In the genomic region with DNA sequence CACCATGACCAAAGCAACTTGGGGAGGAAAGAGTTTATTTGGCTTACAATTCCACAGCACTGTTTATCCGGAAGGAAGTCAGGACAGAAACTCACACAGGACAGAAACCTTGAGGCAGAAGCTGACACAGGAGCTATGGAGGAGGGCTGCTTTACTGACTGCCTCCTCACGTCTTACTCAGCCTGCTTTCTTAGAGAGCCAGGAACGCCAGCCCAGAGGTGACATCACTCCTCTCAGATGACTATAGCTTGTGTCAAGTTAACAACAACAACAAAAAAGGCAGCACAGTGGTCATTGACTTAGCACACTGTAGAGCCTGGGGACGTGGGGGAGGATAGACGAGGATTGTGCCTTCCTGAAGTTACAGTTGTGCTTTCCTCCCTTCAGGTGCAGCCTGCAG, we compare ENCODE assay signal across 13 mouse cellular contexts. TPM values are rescaled to one million over a fixed set of nuclear protein-coding genes. Genes with fewer than 3 reads are reported as not detected.
A peak's percentile ranks its signal among the peaks of the same experiment; 100 is the strongest.
DNase-seq lines count a peak whose midpoint lies in the region.
"Had no signal": no experiment of that assay in that cellular context is flagged by ENCODE, and none has a peak within 500 bp of the region (broad histone marks: within the 10 kb centered on the region; RNA-seq: fewer than 3 reads in every experiment).

No protein-coding gene starts in this region.

- DNase-seq in heart, adult 11 months: peak; percentile 37
- no peak for DNase-seq in heart, postnatal 4 days
- peak; percentile 11 for DNase-seq in lung, postnatal 36 days
- DNase-seq in lung, postnatal 14 days: no peak
- peak; percentile 27 for DNase-seq in adrenal gland, postnatal 25 days
- DNase-seq in left cerebral cortex, adult 8-10 months (ENCODE audit: low spot score in 2 of 2): no peak
- DNase-seq in cerebellum, adult 8-10 months: no peak
- DNase-seq: cerebellum, adult 9-10 months; heart, adult 2 months; kidney, adult 2 months; kidney, postnatal 36 days; layer of hippocampus, adult 9-11 months; spleen, adult 18-20 months had no signal

RNA-seq across cellular contexts. Expression of a gene that starts 14.5 kb away (rescaled TPM):
- total RNA-seq in heart, postnatal 4 days (2021): 10 to 100 TPM; 15.5 to 16.8 TPM
- total RNA-seq in adrenal gland, postnatal 25 days (2021): 21.0 and 25.3 TPM in 2 replicates
- total RNA-seq in left cerebral cortex, adult 8-10 months (2022): 10 to 100 TPM; 21.1 to 24.9 (median 23.3) TPM

RNA-seq across cellular contexts. Expression of a gene that starts 55.5 kb away (rescaled TPM):
- total RNA-seq in heart, postnatal 4 days (2021): under 1 TPM; 0.23 to 0.24 TPM
- 0.91 and 1.4 TPM in 2 replicates for total RNA-seq in adrenal gland, postnatal 25 days (2021)
- 1 to 10 TPM in 2 of 4 experiments, under 1 TPM in 2; 0.59 to 1.9 (median 1.00) TPM for total RNA-seq in left cerebral cortex, adult 8-10 months (2022)

RNA-seq across cellular contexts. Expression of a gene that starts 55.5 kb away (rescaled TPM):
- 10 to 100 TPM; 77.5 to 84.8 TPM for total RNA-seq in heart, postnatal 4 days (2021)
- 217 and 293 TPM in 2 replicates for total RNA-seq in adrenal gland, postnatal 25 days (2021)
- total RNA-seq in left cerebral cortex, adult 8-10 months (2022): 100 to 1,000 TPM; 161 to 184 (median 175) TPM

Comparison
In these comparisons a context has a peak if more than half of its experiments do, and no peak if none do; other contexts are left out.
1. DNase-seq: peak in heart, adult 11 months (single experiment), lung, postnatal 36 days (single experiment) and adrenal gland, postnatal 25 days (single experiment); none in heart, postnatal 4 days (single experiment), lung, postnatal 14 days (single experiment), left cerebral cortex, adult 8-10 months (0 of 2) and cerebellum, adult 8-10 months (single experiment).